Mouse (Mus musculus) frontal cortex, adult (tissue): ENCODE measurements around the gene Mtrf1.
"Not testable (repeated sequence)": the region's sequence is repeated elsewhere in the genome, so short reads cannot be mapped to it uniquely, and the experiment has no call there.

Experiments
- ATAC-seq: cut with Nextera tagmentation; 2 replicates; pipeline ENCODE4 v1.9.2; 2017; ENCODE audit warnings: mild to moderate bottlenecking, moderate library complexity, mixed read lengths; ENCODE audit not compliant: low TSS enrichment

Mtrf1 gene

DNA sequence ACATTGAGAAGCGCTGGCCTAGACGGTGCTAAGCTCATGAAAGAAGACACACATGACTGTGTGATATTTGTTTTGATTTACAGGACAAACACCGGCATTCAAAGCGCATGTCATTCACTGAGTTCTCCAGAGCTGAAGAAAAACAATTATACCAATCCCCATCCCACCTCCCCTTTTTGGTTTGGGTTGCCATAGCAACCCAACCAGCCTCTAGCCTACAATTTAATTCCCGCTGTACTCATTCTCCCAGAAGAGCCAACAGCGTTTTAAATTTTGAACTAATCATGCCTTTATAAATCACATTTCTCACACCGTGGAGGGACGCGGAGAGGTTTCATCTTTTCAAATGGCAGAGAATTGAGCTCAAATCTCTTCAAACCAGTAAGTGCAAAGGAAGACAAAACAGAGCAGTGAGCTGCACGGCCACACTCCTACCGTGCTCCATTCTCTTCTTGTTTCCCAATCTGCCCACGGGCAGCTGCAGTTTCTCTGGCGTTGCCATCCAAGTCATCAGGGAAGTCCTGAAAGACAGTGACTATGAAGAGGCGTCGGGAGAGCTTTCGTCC is 47.6 kb downstream of the Mtrf1 start:
- peak; percentile 81 for ATAC-seq

- ATAC-seq, result peak; percentile 99
These were observed 54.4 kb downstream of the Mtrf1 start, which contains the start of gene Kbtbd6 for GRCm38 (mm10) chr14:79451681-79452590. Gene Kbtbd6, plus strand, starts transcription at chr14:79451835.

DNA sequence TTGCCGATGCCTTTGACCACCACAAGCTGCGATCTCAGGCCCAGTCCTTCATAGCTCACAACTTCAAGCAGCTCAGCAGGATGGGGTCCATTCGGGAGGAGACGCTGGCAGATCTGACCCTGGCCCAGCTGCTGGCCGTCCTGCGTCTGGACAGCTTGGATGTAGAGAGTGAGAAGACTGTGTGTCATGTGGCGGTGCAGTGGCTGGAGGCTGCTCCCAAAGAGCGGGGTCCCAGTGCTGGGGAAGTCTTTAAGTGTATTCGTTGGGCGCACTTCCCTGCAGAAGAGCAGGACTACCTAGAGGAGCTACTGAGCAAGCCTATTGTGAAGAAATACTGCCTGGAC is 55.0 kb downstream of the Mtrf1 start:
- ATAC-seq, result not testable (repeated sequence)

DNA sequence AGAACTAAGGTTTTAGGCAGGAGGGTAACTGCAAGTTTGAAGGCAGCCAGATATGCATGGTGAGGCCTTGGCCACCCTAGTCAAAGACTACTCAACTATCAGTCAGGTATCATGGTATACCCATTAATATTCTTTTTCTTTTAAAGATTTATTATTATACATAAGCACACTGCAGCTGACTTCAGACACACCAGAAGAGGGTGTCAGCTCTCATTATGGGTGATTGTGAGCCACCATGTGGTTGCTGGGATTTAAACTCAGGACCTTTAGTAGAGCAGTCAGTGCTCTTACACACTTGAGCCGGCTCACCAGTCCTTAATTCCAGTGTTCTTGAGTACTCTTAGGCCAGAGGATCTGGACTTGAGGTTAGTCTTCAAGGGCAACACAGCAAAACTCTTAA is 62.8 kb downstream of the Mtrf1 start:
- no peak for ATAC-seq

DNA sequence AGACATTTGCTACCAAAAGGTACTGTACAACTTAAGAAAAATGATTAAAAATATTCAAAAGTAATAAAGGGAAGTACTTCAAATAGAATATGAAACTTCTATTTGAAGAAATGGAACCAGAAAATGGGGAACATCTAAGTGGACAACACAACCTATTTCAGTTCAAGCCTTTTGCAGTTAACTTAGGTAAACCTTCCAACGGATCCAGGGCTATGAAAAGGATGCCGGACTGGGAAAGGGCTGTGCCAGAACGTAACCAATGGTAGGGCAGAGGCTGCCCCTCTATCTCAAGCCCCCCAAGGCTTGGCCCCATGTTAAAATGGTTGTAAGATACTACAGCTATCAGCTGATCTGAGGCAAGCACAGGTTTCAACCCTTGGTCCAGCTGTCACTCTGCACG is 63.4 kb downstream of the Mtrf1 start:
- ATAC-seq, result no peak

- ATAC-seq, result no peak
These were observed 68.1 kb downstream of the Mtrf1 start for GRCm38 (mm10) chr14:79465623-79466022.

- peak; percentile 85 for ATAC-seq
These were observed 70.0 kb downstream of the Mtrf1 start for GRCm38 (mm10) chr14:79467621-79468020.
